21 mouse cellular contexts compared by ENCODE assay signal in the genomic region with DNA sequence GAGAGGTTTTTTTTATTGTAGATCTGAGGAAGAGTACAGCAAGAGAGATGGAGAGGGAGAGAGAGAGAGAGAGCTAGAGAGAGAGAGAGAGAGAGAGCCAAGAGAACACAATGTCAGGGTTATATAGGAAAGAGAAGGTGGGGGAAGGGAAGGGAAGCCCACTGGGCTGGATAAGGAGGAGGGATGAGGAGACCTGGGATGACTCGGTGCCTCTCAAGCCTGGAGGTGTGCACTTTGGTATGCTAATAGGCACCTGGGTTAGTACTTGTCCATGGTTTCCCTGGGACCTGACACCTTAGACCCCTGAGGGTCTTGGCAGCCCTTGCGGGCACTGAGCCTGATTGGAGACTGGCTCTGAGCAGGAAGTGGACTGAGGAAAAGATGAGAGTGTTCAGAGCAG. TPM values are rescaled to one million over a fixed set of nuclear protein-coding genes. Genes with fewer than 3 reads are reported as not detected.
"Had no signal": no experiment of that assay in that cellular context is flagged by ENCODE, and none has a peak within 500 bp of the region (broad histone marks: within the 10 kb centered on the region; RNA-seq: fewer than 3 reads in every experiment).

No protein-coding gene starts in this region.

- H3K27ac ChIP-seq: kidney, postnatal 0 days; limb, embryonic 15.5 days; midbrain, embryonic 12.5 days; neural tube, embryonic 13.5 days; stomach, embryonic 15.5 days had no signal

- H3K4me1 ChIP-seq: midbrain, embryonic 12.5 days had no signal

- H3K9me3 ChIP-seq: limb, embryonic 15.5 days; megakaryocyte, embryonic 14.5 days; midbrain, embryonic 12.5 days; neural tube, embryonic 13.5 days; stomach, embryonic 15.5 days had no signal

- DNase-seq: kidney, adult 11 months; kidney, adult 9 months; kidney, postnatal 36 days; layer of hippocampus, adult 9-11 months; layer of hippocampus, postnatal 36 days; lung, embryonic 14.5 days; lung, postnatal 10 days; lung, postnatal 4 days; retina, postnatal 1 day; right cerebral cortex, postnatal 4 days; spleen, adult 18-20 months; thymus, postnatal 4 days had no signal

- ATAC-seq: midbrain, embryonic 16.5 days had no signal

- H3K9ac ChIP-seq: limb, embryonic 15.5 days; lung, embryonic 14.5 days; midbrain, embryonic 12.5 days; neural tube, embryonic 13.5 days; stomach, embryonic 15.5 days had no signal

- H3K36me3 ChIP-seq: limb, embryonic 15.5 days; midbrain, embryonic 12.5 days; neural tube, embryonic 13.5 days; stomach, embryonic 15.5 days had no signal

- H3K4me2 ChIP-seq: limb, embryonic 15.5 days; lung, embryonic 14.5 days; midbrain, embryonic 12.5 days; neural tube, embryonic 13.5 days; stomach, embryonic 15.5 days had no signal

- H3K4me3 ChIP-seq: limb, embryonic 15.5 days; megakaryocyte, embryonic 14.5 days; midbrain, embryonic 12.5 days; neural tube, embryonic 13.5 days; stomach, embryonic 15.5 days had no signal

RNA-seq across cellular contexts. Expression of a gene that starts 7.6 kb away (rescaled TPM):
- total RNA-seq: layer of hippocampus, adult 18-20 months; layer of hippocampus, postnatal 36 days; left cerebral cortex, postnatal 25 days had no signal
